Mouse (Mus musculus) lung, postnatal 0 days (tissue): Measurements from ENCODE around the gene Pm20d2. TPM values are rescaled to one million over a fixed set of nuclear protein-coding genes. Genes with fewer than 3 reads are reported as not detected.

Experiments
- ATAC-seq: fragments of 200-750 bp; cut with Nextera tagmentation; 2 replicates; pipeline ENCODE4 v1.8.0; 2017; ENCODE audit warnings: moderate library complexity
- DNase-seq: peaks from one replicate; pipeline ENCODE4 v3.0.0-alpha.2; 2016; ENCODE audit warnings: low spot score
- H3K27ac ChIP-seq: fragments of 300-500 bp; sonication (generic); 2 replicates; pipeline ENCODE4 v1.5.1; 2014; ENCODE audit warnings: antibody characterized with exemption, mild to moderate bottlenecking, low read length, mixed read lengths
- H3K27me3 ChIP-seq: fragments of 300-500 bp; sonication (generic); replicated peaks from 2 replicates; pipeline ENCODE4 v1.6.1; 2014; ENCODE audit warnings: low read length, mixed read lengths; ENCODE audit not compliant: insufficient read depth
- H3K36me3 ChIP-seq: fragments of 300-500 bp; sonication (generic); 2 replicates; pipeline ENCODE4 v1.6.1; 2014; ENCODE audit warnings: low read length, mixed read lengths; ENCODE audit not compliant: insufficient read depth
- H3K4me1 ChIP-seq: fragments of 300-500 bp; sonication (generic); 2 replicates; pipeline ENCODE4 v1.6.1; 2014; ENCODE audit warnings: antibody characterized with exemption, low read depth, low read length, mixed read lengths; ENCODE audit not compliant: insufficient read depth
- H3K4me2 ChIP-seq: fragments of 300-500 bp; sonication (generic); replicated peaks from 2 replicates; pipeline ENCODE4 v1.6.1; 2014; ENCODE audit warnings: low read depth, mild to moderate bottlenecking, low read length, moderate library complexity, mixed read lengths
- H3K4me3 ChIP-seq: fragments of 300-500 bp; sonication (generic); 2 replicates; pipeline ENCODE4 v1.5.1; 2014; ENCODE audit warnings: low read depth, low read length
- H3K9ac ChIP-seq: fragments of 300-500 bp; sonication (generic); replicated peaks from 2 replicates; pipeline ENCODE4 v1.6.1; 2014; ENCODE audit warnings: low read depth, mild to moderate bottlenecking
- H3K9me3 ChIP-seq: fragments of 300-500 bp; sonication (generic); 2 replicates; pipeline ENCODE4 v1.6.1; 2016; ENCODE audit warnings: low read length, mixed read lengths
- CTCF ChIP-seq: IDR thresholded peaks from 2 replicates; pipeline ENCODE4 v1.5.1; 2016; ENCODE audit warnings: antibody characterized with exemption, mild to moderate bottlenecking
- EP300 ChIP-seq: IDR thresholded peaks from 2 replicates; pipeline ENCODE4 v1.6.1; 2016; ENCODE audit warnings: antibody characterized with exemption, mild to moderate bottlenecking, control low read depth
- WGBS: fragments of 180-500 bp; shearing (Covaris S2); extraction: QIAGEN DNeasy Blood & Tissue Kit; methylation state at CpG from one replicate; pipeline ENCODE4 v1.1.7; 2014; 5-methylcytosine and 5-hydroxymethylcytosine counted together
- polyA plus RNA-seq: library from polyadenylated mRNA; unstranded; fragments of >200 nt; fragmentation: Nextera tagmentation; extraction: Ambion mirVana; gene quantifications from 2 replicates; pipeline ENCODE4 v1.2.1, GENCODE M21; 2015

Gene Pm20d2
- polyA plus RNA-seq, 1 experiment from 2014 or later = 0.86 TPM

GRCm38 (mm10) chr4:33132221-33132620 lies 57.3 kb downstream of the Pm20d2 start, which contains the start of gene Gabrr1:
Gabrr1 (plus strand) TSS chr4:33132521.
- no peaks in the 10 kb centered on the region for H3K4me1 ChIP-seq
- WGBS = 51% methylated on average over 11 of the region's 11 CpGs
- ATAC-seq (no peak), DNase-seq (no peak)
- H3K4me2 ChIP-seq = no peak within 1 kb of the TSS
- no peak within 1 kb of the TSS for H3K27ac ChIP-seq
- TF ChIP-seq EP300 (no peak), CTCF (no peak)
- H3K27me3 ChIP-seq = no peaks in the 10 kb centered on the region
- H3K9me3 ChIP-seq = no peaks in the 10 kb centered on the region
- no peaks in the 10 kb centered on the region for H3K36me3 ChIP-seq
- H3K9ac ChIP-seq = no peak within 1 kb of the TSS
- no peak within 1 kb of the TSS for H3K4me3 ChIP-seq

- no peaks in the 10 kb centered on the region for H3K27me3 ChIP-seq
- no peaks in the 10 kb centered on the region for H3K36me3 ChIP-seq
- TF ChIP-seq CTCF = no peak
- no peak for TF ChIP-seq EP300
- H3K4me2 ChIP-seq = no peak overlapping the region
- no peak overlapping the region for H3K9ac ChIP-seq
- no peaks in the 10 kb centered on the region for H3K4me1 ChIP-seq
- WGBS = 52% methylated on average over 10 of the region's 10 CpGs
- no peak for DNase-seq
- no peaks in the 10 kb centered on the region for H3K9me3 ChIP-seq
- no peak overlapping the region for H3K4me3 ChIP-seq
- no peak overlapping the region for H3K27ac ChIP-seq
- ATAC-seq = no peak
Measured at GRCm38 (mm10) chr4:33125409-33126084, 64.0 kb downstream of the Pm20d2 start.

- Histone ChIP-seq H3K4me1 (no peaks in the 10 kb centered on the region), H3K27me3 (no peaks in the 10 kb centered on the region), H3K9ac (no peak overlapping the region), H3K9me3 (no peaks in the 10 kb centered on the region), H3K4me2 (no peak overlapping the region), H3K27ac (no peak overlapping the region), H3K36me3 (no peaks in the 10 kb centered on the region), H3K4me3 (no peak overlapping the region)
- ATAC-seq (no peak), DNase-seq (peak; percentile 18)
- TF ChIP-seq EP300 = no peak
- peak; percentile 70 for TF ChIP-seq CTCF
- 77% methylated on average over 6 of the region's 6 CpGs for WGBS
Measured at GRCm38 (mm10) chr4:33124493-33124892, 65.0 kb downstream of the Pm20d2 start.

Other genes starting within 250 kb of the Pm20d2 start
- 1.2 and 1.3 TPM in 2 replicates for gene Ankrd6, start 238.9 kb downstream of the Pm20d2 start, polyA plus RNA-seq
- gene Rragd, start 206.7 kb downstream of the Pm20d2 start, polyA plus RNA-seq = 5.6 and 7.8 TPM in 2 replicates
- 36.4 and 36.8 TPM in 2 replicates for gene Ube2j1, start 158.3 kb downstream of the Pm20d2 start, polyA plus RNA-seq
- gene Gabrr2, start 126.7 kb downstream of the Pm20d2 start, polyA plus RNA-seq = 0.14 and 0.27 TPM in 2 replicates
- 0.06 TPM in 1 of 2 replicates, not detected in the other for gene Gabrr1, start 57.2 kb downstream of the Pm20d2 start, polyA plus RNA-seq
- gene Srsf12, start 19.3 kb upstream of the Pm20d2 start, polyA plus RNA-seq = 0.16 and 0.31 TPM in 2 replicates
- 153 and 169 TPM in 2 replicates for gene Pnrc1, start 100.4 kb upstream of the Pm20d2 start, polyA plus RNA-seq
- gene Rngtt, start 120.6 kb upstream of the Pm20d2 start, polyA plus RNA-seq = 9.4 and 10.5 TPM in 2 replicates